Mouse (Mus musculus): Measurements from ENCODE around the gene Trim12c. TPM values are rescaled to one million over a fixed set of nuclear protein-coding genes. Genes with fewer than 3 reads are reported as not detected.

Trim12c gene
- 27.0 TPM for polyA plus RNA-seq (2014; fragmentation: Illumina TruSeq; extraction: RNeasy Lipid Tissue Mini Kit (QIAGEN cat#74804))

DNA sequence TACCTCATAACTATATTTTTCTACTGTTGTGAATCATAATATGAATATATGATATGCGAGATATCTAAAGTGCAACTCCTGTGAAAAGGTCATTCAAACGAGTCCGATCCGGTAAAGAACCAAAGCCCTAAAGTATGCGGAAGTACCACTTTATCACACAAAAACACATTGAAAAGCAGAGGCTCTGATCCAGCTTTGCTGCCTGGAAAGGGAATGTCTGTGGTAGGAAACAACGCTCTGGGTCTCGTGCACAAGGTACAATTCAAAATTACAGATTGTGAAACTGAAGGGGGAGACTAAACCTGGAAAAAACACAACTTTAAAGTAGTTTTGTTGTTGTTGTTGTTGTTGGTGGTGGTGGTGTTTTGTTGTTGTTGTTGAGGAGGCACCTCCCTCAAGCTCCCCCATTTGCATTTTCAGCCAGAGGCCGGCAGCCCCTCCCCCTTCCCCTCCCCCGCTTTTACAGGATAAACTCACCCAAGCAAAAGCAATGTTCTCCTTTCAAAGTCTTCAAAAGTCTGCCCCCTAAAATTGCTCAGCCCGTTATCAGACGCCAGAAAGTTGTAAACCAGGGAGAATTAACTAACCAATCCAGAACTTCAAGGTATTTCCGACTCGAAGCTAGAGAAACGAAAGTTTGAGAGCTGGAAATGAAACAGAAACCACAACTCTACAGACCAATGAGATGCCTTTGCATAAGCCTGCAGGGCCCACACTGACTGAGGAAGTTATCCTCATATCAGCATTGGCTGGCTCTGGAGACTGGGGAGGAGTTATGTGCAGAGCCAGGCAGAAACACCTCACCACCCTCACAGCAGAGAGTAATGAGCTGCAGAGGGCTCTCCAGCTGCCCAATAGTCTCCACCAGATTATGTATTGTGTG lies at the start of gene Trim12c:
TSS of gene Trim12c (minus strand) at position 646 of the 883 bp plus-strand sequence.

DNA sequence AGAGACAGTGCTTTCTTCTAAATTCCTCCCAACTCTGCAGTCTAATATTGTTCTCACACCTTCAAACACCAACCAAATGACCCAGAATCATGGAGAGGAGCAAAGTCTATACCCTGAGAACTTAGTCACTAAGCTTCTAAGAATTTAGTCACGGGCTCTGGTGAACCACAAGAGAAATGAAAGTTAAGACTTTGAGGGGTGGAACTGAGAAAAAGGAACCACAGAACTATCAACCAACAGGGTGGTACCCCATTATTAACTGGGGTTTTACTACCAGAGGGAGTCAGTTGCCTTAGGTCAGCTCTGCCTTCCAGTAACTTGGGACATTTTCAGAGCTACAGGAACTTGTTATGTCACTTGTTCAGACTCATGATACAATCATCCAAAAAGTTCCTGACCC lies 47.5 kb upstream of the Trim12c start, which contains the start of gene Trim30c:
TSS of gene Trim30c (minus strand) at position 140 of the 400 bp plus-strand sequence.

GRCm38 (mm10) chr7:104369736-104370414 lies 16.7 kb upstream of the Trim12c start, which contains the start of gene Trim30b:
Gene Trim30b (minus strand): TSS chr7:104369884.

DNA sequence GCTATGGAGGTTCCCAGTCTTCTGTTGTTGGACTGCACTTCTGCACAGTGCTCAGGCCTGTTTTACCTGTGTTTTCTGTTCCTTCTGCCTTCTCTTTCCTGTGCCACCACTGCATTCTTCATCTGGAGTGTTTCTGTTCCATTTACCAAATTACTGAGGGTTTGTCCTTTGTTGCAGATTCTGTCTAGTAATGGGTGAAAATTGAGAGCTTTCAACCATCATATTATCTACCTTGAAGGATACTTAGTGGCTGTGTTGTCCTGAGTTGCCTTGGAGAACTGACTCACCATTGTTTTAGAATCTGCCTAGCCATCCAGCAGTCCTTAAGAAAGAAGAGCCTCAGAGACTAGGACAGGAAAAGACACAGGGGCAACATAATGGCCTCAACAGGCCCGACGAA lies 24.0 kb downstream of the Trim12c start, which contains the start of gene Trim34b:
TSS of gene Trim34b (plus strand) at position 301 of the 400 bp plus-strand sequence.

GRCm38 (mm10) chr7:104315369-104316080 lies 37.6 kb downstream of the Trim12c start, which contains the start of gene Trim12a:
Gene Trim12a (minus strand): TSS chr7:104315466.

Other genes starting within 250 kb of the Trim12c start
- not detected for gene Olfr646, start 248.5 kb downstream of the Trim12c start, polyA plus RNA-seq (2014; fragmentation: Illumina TruSeq; extraction: RNeasy Lipid Tissue Mini Kit (QIAGEN cat#74804))
- not detected for gene Ubqln5, start 223.5 kb downstream of the Trim12c start, polyA plus RNA-seq (2014; fragmentation: Illumina TruSeq; extraction: RNeasy Lipid Tissue Mini Kit (QIAGEN cat#74804))
- gene Olfr643, start 216.0 kb downstream of the Trim12c start, polyA plus RNA-seq (2014; fragmentation: Illumina TruSeq; extraction: RNeasy Lipid Tissue Mini Kit (QIAGEN cat#74804)): not detected
- not detected for gene Ubqln3, start 210.1 kb downstream of the Trim12c start, polyA plus RNA-seq (2014; fragmentation: Illumina TruSeq; extraction: RNeasy Lipid Tissue Mini Kit (QIAGEN cat#74804))
- not detected for gene Ubqlnl, start 202.8 kb downstream of the Trim12c start, polyA plus RNA-seq (2014; fragmentation: Illumina TruSeq; extraction: RNeasy Lipid Tissue Mini Kit (QIAGEN cat#74804))
- gene Olfm5, start 188.5 kb downstream of the Trim12c start, polyA plus RNA-seq (2014; fragmentation: Illumina TruSeq; extraction: RNeasy Lipid Tissue Mini Kit (QIAGEN cat#74804)): not detected
- gene Olfr648, start 170.0 kb downstream of the Trim12c start, polyA plus RNA-seq (2014; fragmentation: Illumina TruSeq; extraction: RNeasy Lipid Tissue Mini Kit (QIAGEN cat#74804)): 0.80 TPM
- gene Olfr649, start 157.4 kb downstream of the Trim12c start, polyA plus RNA-seq (2014; fragmentation: Illumina TruSeq; extraction: RNeasy Lipid Tissue Mini Kit (QIAGEN cat#74804)): not detected
- 1.5 TPM for gene Trim6, start 134.6 kb downstream of the Trim12c start, polyA plus RNA-seq (2014; fragmentation: Illumina TruSeq; extraction: RNeasy Lipid Tissue Mini Kit (QIAGEN cat#74804))
- 18.0 TPM for gene Trim34a, start 108.9 kb downstream of the Trim12c start, polyA plus RNA-seq (2014; fragmentation: Illumina TruSeq; extraction: RNeasy Lipid Tissue Mini Kit (QIAGEN cat#74804))
- gene Trim5, start 65.3 kb downstream of the Trim12c start, polyA plus RNA-seq (2014; fragmentation: Illumina TruSeq; extraction: RNeasy Lipid Tissue Mini Kit (QIAGEN cat#74804)): 3.0 TPM
- 26.0 TPM for gene Trim12a, start 37.9 kb downstream of the Trim12c start, polyA plus RNA-seq (2014; fragmentation: Illumina TruSeq; extraction: RNeasy Lipid Tissue Mini Kit (QIAGEN cat#74804))
- not detected for gene Trim34b, start 23.9 kb downstream of the Trim12c start, polyA plus RNA-seq (2014; fragmentation: Illumina TruSeq; extraction: RNeasy Lipid Tissue Mini Kit (QIAGEN cat#74804))
- 0.23 TPM for gene Trim30b, start 16.5 kb upstream of the Trim12c start, polyA plus RNA-seq (2014; fragmentation: Illumina TruSeq; extraction: RNeasy Lipid Tissue Mini Kit (QIAGEN cat#74804))
- 0.46 TPM for gene Trim30c, start 47.5 kb upstream of the Trim12c start, polyA plus RNA-seq (2014; fragmentation: Illumina TruSeq; extraction: RNeasy Lipid Tissue Mini Kit (QIAGEN cat#74804))
- 28.2 TPM for gene Trim30a, start 111.8 kb upstream of the Trim12c start, polyA plus RNA-seq (2014; fragmentation: Illumina TruSeq; extraction: RNeasy Lipid Tissue Mini Kit (QIAGEN cat#74804))
- 24.0 TPM for gene Trim30d, start 154.5 kb upstream of the Trim12c start, polyA plus RNA-seq (2014; fragmentation: Illumina TruSeq; extraction: RNeasy Lipid Tissue Mini Kit (QIAGEN cat#74804))
- not detected for gene Olfr651, start 196.8 kb upstream of the Trim12c start, polyA plus RNA-seq (2014; fragmentation: Illumina TruSeq; extraction: RNeasy Lipid Tissue Mini Kit (QIAGEN cat#74804))
- gene Olfr652, start 207.5 kb upstream of the Trim12c start, polyA plus RNA-seq (2014; fragmentation: Illumina TruSeq; extraction: RNeasy Lipid Tissue Mini Kit (QIAGEN cat#74804)): not detected
- gene Olfr653, start 224.0 kb upstream of the Trim12c start, polyA plus RNA-seq (2014; fragmentation: Illumina TruSeq; extraction: RNeasy Lipid Tissue Mini Kit (QIAGEN cat#74804)): not detected
- not detected for gene Olfr654, start 233.7 kb upstream of the Trim12c start, polyA plus RNA-seq (2014; fragmentation: Illumina TruSeq; extraction: RNeasy Lipid Tissue Mini Kit (QIAGEN cat#74804))
- gene Olfr655, start 248.4 kb upstream of the Trim12c start, polyA plus RNA-seq (2014; fragmentation: Illumina TruSeq; extraction: RNeasy Lipid Tissue Mini Kit (QIAGEN cat#74804)): not detected